Mouse (Mus musculus) bone marrow macrophage, adult 2 months (primary cell): Measurements from ENCODE around the gene Ctnnd1. TPM values are rescaled to one million over a fixed set of nuclear protein-coding genes. Genes with fewer than 3 reads are reported as not detected.

Experiments
- H3K27ac ChIP-seq: 2 replicates; pipeline ENCODE4 v1.5.1; 2012; ENCODE audit warnings: low read depth, low read length; ENCODE audit not compliant: insufficient read depth
- H3K4me1 ChIP-seq: 2 replicates; pipeline ENCODE4 v1.6.1; 2012; ENCODE audit warnings: low read length; ENCODE audit not compliant: control insufficient read depth, insufficient read depth
- H3K4me3 ChIP-seq: 2 replicates; pipeline ENCODE4 v1.5.1; 2012; ENCODE audit warnings: mild to moderate bottlenecking, low read length, moderate library complexity; ENCODE audit not compliant: insufficient read depth
- CTCF ChIP-seq: IDR thresholded peaks from 2 replicates; pipeline ENCODE4 v1.5.1; 2012; ENCODE audit warnings: low read depth, mild to moderate bottlenecking, low read length, moderate library complexity
- POLR2A ChIP-seq: IDR thresholded peaks from 2 replicates; pipeline ENCODE4 v1.6.1; 2012; ENCODE audit warnings: mild to moderate bottlenecking, low read depth, low read length, borderline replicate concordance
- polyA plus RNA-seq: library from polyadenylated mRNA; stranded (reverse); fragments of >200 nt; gene quantifications from 2 replicates; pipeline ENCODE4 v1.2.4, GENCODE M21; 2012; ENCODE audit not compliant: missing spikeins, insufficient read depth, insufficient read length

Ctnnd1 gene
- polyA plus RNA-seq, 1 experiment: 110 TPM

GRCm38 (mm10) chr2:84632001-84632400 lies 18.6 kb downstream of the Ctnnd1 start:
- H3K4me3 ChIP-seq: no peak overlapping the region
- TF ChIP-seq POLR2A (no peak), CTCF (no peak)
- no peak overlapping the region for H3K27ac ChIP-seq
- H3K4me1 ChIP-seq: peaks cover 60% of the 10 kb centered on the region

GRCm38 (mm10) chr2:84627036-84627435 lies 23.5 kb downstream of the Ctnnd1 start:
- TF ChIP-seq POLR2A: no peak
- Histone ChIP-seq H3K4me3 (no peak overlapping the region), H3K27ac (no peak overlapping the region), H3K4me1 (peaks cover 59% of the 10 kb centered on the region)

GRCm38 (mm10) chr2:84626366-84626975 lies 24.1 kb downstream of the Ctnnd1 start:
- Histone ChIP-seq H3K4me1 (peaks cover 58% of the 10 kb centered on the region), H3K27ac (no peak overlapping the region), H3K4me3 (no peak overlapping the region)
- TF ChIP-seq CTCF: no peak
- no peak for TF ChIP-seq POLR2A

GRCm38 (mm10) chr2:84624201-84624600 lies 26.4 kb downstream of the Ctnnd1 start:
- Histone ChIP-seq H3K27ac (peak overlapping the region; percentile 71), H3K4me1 (peaks cover 68% of the 10 kb centered on the region), H3K4me3 (no peak overlapping the region)
- TF ChIP-seq CTCF (no peak), POLR2A (no peak)

- H3K4me1 ChIP-seq: peaks cover 70% of the 10 kb centered on the region
- no peak overlapping the region for H3K4me3 ChIP-seq
- no peak for TF ChIP-seq POLR2A
- TF ChIP-seq CTCF: no peak
- H3K27ac ChIP-seq: peak overlapping the region; percentile 78
These were observed 27.0 kb downstream of the Ctnnd1 start for GRCm38 (mm10) chr2:84623428-84624119.

GRCm38 (mm10) chr2:84622668-84623067 lies 27.9 kb downstream of the Ctnnd1 start:
- Histone ChIP-seq H3K4me3 (no peak overlapping the region), H3K4me1 (peaks cover 70% of the 10 kb centered on the region), H3K27ac (peak overlapping the region; percentile 78)
- TF ChIP-seq POLR2A (no peak), CTCF (no peak)

GRCm38 (mm10) chr2:84619646-84620340 lies 30.8 kb downstream of the Ctnnd1 start:
- TF ChIP-seq CTCF (no peak), POLR2A (no peak)
- Histone ChIP-seq H3K27ac (no peak overlapping the region), H3K4me1 (peaks cover 47% of the 10 kb centered on the region), H3K4me3 (no peak overlapping the region)

- H3K27ac ChIP-seq: peak overlapping the region; percentile 78
- H3K4me3 ChIP-seq: no peak overlapping the region
- TF ChIP-seq CTCF (no peak), POLR2A (no peak)
These were observed 31.7 kb downstream of the Ctnnd1 start for GRCm38 (mm10) chr2:84618914-84619313.

GRCm38 (mm10) chr2:84617637-84618515 lies 32.7 kb downstream of the Ctnnd1 start:
- H3K4me1 ChIP-seq: peaks cover 33% of the 10 kb centered on the region
- TF ChIP-seq POLR2A: no peak
- TF ChIP-seq CTCF: peak; percentile 17; the same call in 1 of the 2 replicates
- no peak overlapping the region for H3K4me3 ChIP-seq
- peak overlapping the region; percentile 60 for H3K27ac ChIP-seq

More at GRCm38 (mm10) chr2:84618914-84619313, 31.7 kb downstream of the Ctnnd1 start:
- peaks cover 39% of the 10 kb centered on the region for H3K4me1 ChIP-seq
